Comparison of ENCODE assay signal across 1 mouse cellular context in the genomic region with DNA sequence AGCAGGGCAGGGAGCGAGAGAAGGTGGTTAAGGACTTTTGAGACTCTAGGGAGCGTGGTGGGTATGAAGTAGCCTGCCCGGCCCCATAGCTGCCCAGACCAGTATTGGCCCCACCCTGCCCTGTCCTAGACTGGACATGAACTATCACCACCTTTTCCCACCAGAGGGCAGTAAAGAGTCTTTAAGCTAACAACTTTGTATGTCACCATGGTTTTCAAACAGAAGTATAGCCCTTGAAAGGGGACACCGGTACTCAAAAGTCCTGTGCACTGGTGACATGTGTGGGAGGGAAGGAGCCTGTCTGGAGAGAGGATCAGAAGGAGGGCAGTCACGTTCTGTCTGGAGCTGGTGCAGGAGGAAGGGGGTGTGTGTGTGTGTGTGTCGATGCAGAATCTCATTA.
A peak's percentile ranks its signal among the peaks of the same experiment; 100 is the strongest.
TF ChIP-seq lines count a peak whose summit lies in the region.

No protein-coding gene starts in this region.

TF ChIP-seq in MEL, 35 proteins besides CTCF, POLR2A, EP300 and RAD21:
- no peak for TF ChIP-seq TBP (IDR thresholded peaks at IDR 0.05; ENCODE audit: low read depth, low read length)
- TF ChIP-seq MAFK (IDR thresholded peaks at IDR 0.05; ENCODE audit: borderline replicate concordance, low read depth, low read length), result no peak
- TF ChIP-seq SMC3 (IDR thresholded peaks at IDR 0.05; ENCODE audit: low read depth, low read length), result peak; percentile 72
- TF ChIP-seq ZNF384 (IDR thresholded peaks at IDR 0.05; ENCODE audit: low read depth, low read length), result no peak
- TF ChIP-seq UBTF (IDR thresholded peaks at IDR 0.05; ENCODE audit: borderline replicate concordance, insufficient read depth, low read depth, low read length), result no peak
- no peak for TF ChIP-seq GATA1 (IDR thresholded peaks at IDR 0.05; ENCODE audit: low read depth, low read length)
- TF ChIP-seq E2F4 (IDR thresholded peaks at IDR 0.05; ENCODE audit: borderline replicate concordance, low read depth, low read length), result no peak
- TF ChIP-seq ETS1 (IDR thresholded peaks at IDR 0.05; ENCODE audit: low read depth, low read length), result no peak
- 0 out of 2 replicates have a peak, but pooled peaks have one; percentile 11 for TF ChIP-seq ZC3H11A (IDR thresholded peaks at IDR 0.05; ENCODE audit: low read depth, low read length)
- no peak for TF ChIP-seq MYB (IDR thresholded peaks at IDR 0.05; ENCODE audit: low read depth, low read length)
- TF ChIP-seq SIN3A (IDR thresholded peaks at IDR 0.05; ENCODE audit: low read length), result no peak
- no peak for TF ChIP-seq MAX (IDR thresholded peaks at IDR 0.05; ENCODE audit: low read length)
